ENCODE assay signal across 16 mouse cellular contexts in genomic region chr1:89752659-89753058, GRCm38 (mm10).
A peak's percentile ranks its signal among the peaks of the same experiment; 100 is the strongest.
DNase-seq lines count a peak whose midpoint lies in the region; ATAC-seq and TF ChIP-seq lines count a peak whose summit lies in the region.
"Had no signal": no experiment of that assay in that cellular context is flagged by ENCODE, and none has a peak within 500 bp of the region (broad histone marks: within the 10 kb centered on the region; RNA-seq: fewer than 3 reads in every experiment).

No protein-coding gene starts in this region.

- 0 out of 2 replicates have a peak, but pooled peaks cover 4% of the 10 kb centered on the region for H3K36me3 ChIP-seq in kidney, embryonic 15.5 days
- H3K36me3 ChIP-seq in midbrain, postnatal 0 days (ENCODE audit: insufficient read depth, low read length) = no peaks in the 10 kb centered on the region
- H3K36me3 ChIP-seq in midbrain, embryonic 10.5 days = peaks cover 10% of the 10 kb centered on the region; the same call in 1 of the 2 replicates

- DNase-seq in adrenal gland, postnatal 14 days = peak; percentile 29
- DNase-seq in adrenal gland, postnatal 25 days = no peak
- DNase-seq in kidney, adult 9 months = peak; percentile 20
- no peak for DNase-seq in midbrain, postnatal 0 days (ENCODE audit: low spot score)
- no peak for DNase-seq in midbrain, embryonic 10.5 days (ENCODE audit: low spot score)
- DNase-seq in brain, embryonic 14.5 days (ENCODE audit: low read depth) = no peak
- no peak for DNase-seq in urinary bladder, postnatal 4 days (ENCODE audit: low spot score in 2 of 2)
- DNase-seq: adrenal gland, adult 2 months; cerebellum, adult 11 months; gastrocnemius, postnatal 25 days; midbrain, embryonic 14.5 days; right cerebral cortex, adult 18-20 months had no signal

- no peaks in the 10 kb centered on the region for H3K9me3 ChIP-seq in kidney, embryonic 15.5 days (replicated peaks)
- no peaks in the 10 kb centered on the region for H3K9me3 ChIP-seq in midbrain, postnatal 0 days (ENCODE audit: low read length)
- no peaks in the 10 kb centered on the region for H3K9me3 ChIP-seq in midbrain, embryonic 10.5 days (replicated peaks)
- H3K9me3 ChIP-seq: embryonic facial prominence, embryonic 10.5 days; forebrain, embryonic 10.5 days; neural tube, embryonic 13.5 days had no signal

- TF ChIP-seq POLR2A in brain, embryonic 14.5 days (IDR thresholded peaks at IDR 0.05; ENCODE audit: borderline replicate concordance, extremely low read depth, insufficient read depth, insufficient read length, poor library complexity, severe bottlenecking) = no peak

- peak; percentile 62 for TF ChIP-seq CTCF in midbrain, postnatal 0 days (IDR thresholded peaks at IDR 0.05)
- TF ChIP-seq CTCF in brain, embryonic 14.5 days (IDR thresholded peaks at IDR 0.05; ENCODE audit: borderline replicate concordance, extremely low read depth, insufficient read depth, insufficient read length) = peak; percentile 50; the same call in 1 of the 2 replicates

- no peak overlapping the region for H3K4me2 ChIP-seq in kidney, embryonic 15.5 days
- no peak overlapping the region for H3K4me2 ChIP-seq in midbrain, postnatal 0 days (ENCODE audit: low read depth, low read length, poor library complexity, severe bottlenecking)
- H3K4me2 ChIP-seq: neural tube, embryonic 13.5 days had no signal

- H3K27me3 ChIP-seq in kidney, embryonic 15.5 days = peaks cover 36% of the 10 kb centered on the region
- no peaks in the 10 kb centered on the region for H3K27me3 ChIP-seq in midbrain, postnatal 0 days (ENCODE audit: insufficient read depth, low read length)
- H3K27me3 ChIP-seq in midbrain, embryonic 10.5 days (ENCODE audit: low read depth, poor library complexity, severe bottlenecking) = peaks cover 75% of the 10 kb centered on the region
- H3K27me3 ChIP-seq: neural tube, embryonic 13.5 days had no signal

- H3K9ac ChIP-seq in kidney, embryonic 15.5 days = no peak overlapping the region
- no peak overlapping the region for H3K9ac ChIP-seq in midbrain, postnatal 0 days (replicated peaks; ENCODE audit: low read length, poor library complexity, severe bottlenecking)
- H3K9ac ChIP-seq: neural tube, embryonic 13.5 days had no signal

- H3K4me1 ChIP-seq in kidney, embryonic 15.5 days = peaks cover 32% of the 10 kb centered on the region
- H3K4me1 ChIP-seq in midbrain, postnatal 0 days (ENCODE audit: insufficient read depth, low read length) = peaks cover 16% of the 10 kb centered on the region
- peaks cover 63% of the 10 kb centered on the region for H3K4me1 ChIP-seq in midbrain, embryonic 10.5 days

- no peak for ATAC-seq in kidney, embryonic 15.5 days (replicated peaks; ENCODE audit: low FRiP score)
- ATAC-seq in midbrain, postnatal 0 days (ENCODE audit: low FRiP score) = no peak

- H3K4me3 ChIP-seq in kidney, embryonic 15.5 days (replicated peaks) = no peak overlapping the region
- no peak overlapping the region for H3K4me3 ChIP-seq in midbrain, postnatal 0 days (ENCODE audit: low read depth, low read length)
- no peak overlapping the region for H3K4me3 ChIP-seq in midbrain, embryonic 10.5 days
- H3K4me3 ChIP-seq: embryonic facial prominence, embryonic 10.5 days; forebrain, embryonic 10.5 days; neural tube, embryonic 13.5 days had no signal

- WGBS in kidney, embryonic 15.5 days = 98% methylated on average over 3 of the region's 3 CpGs
- 96% methylated on average over 3 of the region's 3 CpGs for WGBS in midbrain, postnatal 0 days
- 97% methylated on average over 3 of the region's 3 CpGs for WGBS in midbrain, embryonic 10.5 days

- no peak overlapping the region for H3K27ac ChIP-seq in kidney, embryonic 15.5 days
- H3K27ac ChIP-seq in midbrain, postnatal 0 days (ENCODE audit: low read depth, low read length) = no peak overlapping the region
- H3K27ac ChIP-seq in midbrain, embryonic 10.5 days (replicated peaks) = no peak overlapping the region
- H3K27ac ChIP-seq: embryonic facial prominence, embryonic 10.5 days; forebrain, embryonic 10.5 days; neural tube, embryonic 13.5 days had no signal

Comparison
In these comparisons a context has a peak if more than half of its experiments do, and no peak if none do; other contexts are left out.
1. DNase-seq: peak in adrenal gland, postnatal 14 days (single experiment) and kidney, adult 9 months (single experiment); none in adrenal gland, postnatal 25 days (single experiment), midbrain, postnatal 0 days (single experiment), midbrain, embryonic 10.5 days (single experiment), brain, embryonic 14.5 days (single experiment) and urinary bladder, postnatal 4 days (0 of 2).